Mouse (Mus musculus) liver, postnatal 0 days (tissue): Measurements from ENCODE around the gene Smpd2.

Experiments used
- CTCF ChIP-seq: sonication (generic); IDR thresholded peaks from 2 replicates; pipeline ENCODE4 v1.5.1; 2016; ENCODE audit warnings: antibody characterized with exemption, low read depth
- EP300 ChIP-seq: IDR thresholded peaks from 2 replicates; pipeline ENCODE4 v1.6.1; 2016; ENCODE audit warnings: antibody characterized with exemption, low read depth, mild to moderate bottlenecking

GRCm38 (mm10) chr10:41537226-41537982 lies 47.2 kb upstream of the Smpd2 start:
- no peak for TF ChIP-seq CTCF
- no peak for TF ChIP-seq EP300
